Mouse (Mus musculus) kidney, embryonic 16.5 days (tissue): ENCODE measurements around the gene Rpl9-ps1. TPM values are rescaled to one million over a fixed set of nuclear protein-coding genes. Genes with fewer than 3 reads are reported as not detected.

ENCODE experiments used
- ATAC-seq: fragments of 200-750 bp; cut with Nextera tagmentation; 2 replicates; pipeline ENCODE4 v1.8.0; 2017; ENCODE audit warnings: moderate TSS enrichment; ENCODE audit not compliant: low FRiP score, low TSS enrichment
- H3K27ac ChIP-seq: fragments of 300-500 bp; sonication (generic); 2 replicates; pipeline ENCODE4 v1.5.1; 2014; ENCODE audit warnings: low read length
- H3K27me3 ChIP-seq: fragments of 300-500 bp; sonication (generic); 2 replicates; pipeline ENCODE4 v1.6.1; 2014; ENCODE audit warnings: low read length, control low read depth, mixed read lengths; ENCODE audit not compliant: insufficient read depth
- H3K36me3 ChIP-seq: fragments of 300-500 bp; sonication (generic); 2 replicates; pipeline ENCODE4 v1.6.1; 2014; ENCODE audit warnings: low read length, control low read depth, mixed read lengths; ENCODE audit not compliant: insufficient read depth
- H3K4me1 ChIP-seq: fragments of 300-500 bp; sonication (generic); 2 replicates; pipeline ENCODE4 v1.6.1; 2014; ENCODE audit warnings: low read length, control low read depth, mixed read lengths; ENCODE audit not compliant: insufficient read depth
- H3K4me2 ChIP-seq: fragments of 300-500 bp; sonication (generic); replicated peaks from 2 replicates; pipeline ENCODE4 v1.6.1; 2014; ENCODE audit warnings: low read depth, low read length
- H3K4me3 ChIP-seq: fragments of 300-500 bp; sonication (generic); 2 replicates; pipeline ENCODE4 v1.5.1; 2014; ENCODE audit warnings: mild to moderate bottlenecking, low read length
- H3K9ac ChIP-seq: fragments of 300-500 bp; sonication (generic); replicated peaks from 2 replicates; pipeline ENCODE4 v1.6.1; 2014; ENCODE audit warnings: low read length
- H3K9me3 ChIP-seq: fragments of 300-500 bp; sonication (generic); 2 replicates; pipeline ENCODE4 v1.6.1; 2016; ENCODE audit warnings: low read length, control low read depth
- WGBS: fragments of 180-500 bp; shearing (Covaris S2); extraction: QIAGEN DNeasy Blood & Tissue Kit; methylation state at CpG from one replicate; pipeline ENCODE4 v1.1.7; 2014; 5-methylcytosine and 5-hydroxymethylcytosine counted together
- polyA plus RNA-seq: library from polyadenylated mRNA; unstranded; fragments of >200 nt; fragmentation: Nextera tagmentation; extraction: Ambion mirVana; gene quantifications from 2 replicates; pipeline ENCODE4 v1.2.1, GENCODE M21; 2015

Rpl9-ps1 gene
- not detected in 2 replicates for polyA plus RNA-seq

GRCm38 (mm10) chr11:83645521-83645920 lies at the start of gene Rpl9-ps1:
Rpl9-ps1 (minus strand) TSS chr11:83645621.
- no peaks in the 10 kb centered on the region for H3K27me3 ChIP-seq
- 77% methylated on average over 1 of the region's 1 CpGs for WGBS
- no peak within 1 kb of the TSS for H3K4me2 ChIP-seq
- no peaks in the 10 kb centered on the region for H3K9me3 ChIP-seq
- H3K4me1 ChIP-seq = peaks cover 5% of the 10 kb centered on the region; the same call in 1 of the 2 replicates
- no peak for ATAC-seq
- H3K27ac ChIP-seq = no peak within 1 kb of the TSS
- no peak within 1 kb of the TSS for H3K4me3 ChIP-seq
- H3K36me3 ChIP-seq = no peaks in the 10 kb centered on the region
- H3K9ac ChIP-seq = no peak within 1 kb of the TSS

- H3K27me3 ChIP-seq = no peaks in the 10 kb centered on the region
- ATAC-seq = no peak
- H3K9me3 ChIP-seq = no peaks in the 10 kb centered on the region
- no peak overlapping the region for H3K4me3 ChIP-seq
- no peak overlapping the region for H3K4me2 ChIP-seq
- 71% methylated on average over 1 of the region's 1 CpGs for WGBS
- H3K36me3 ChIP-seq = no peaks in the 10 kb centered on the region
- no peaks in the 10 kb centered on the region for H3K4me1 ChIP-seq
- H3K27ac ChIP-seq = no peak overlapping the region
- no peak overlapping the region for H3K9ac ChIP-seq
Measured at GRCm38 (mm10) chr11:83692008-83692407, 46.6 kb upstream of the Rpl9-ps1 start.

DNA sequence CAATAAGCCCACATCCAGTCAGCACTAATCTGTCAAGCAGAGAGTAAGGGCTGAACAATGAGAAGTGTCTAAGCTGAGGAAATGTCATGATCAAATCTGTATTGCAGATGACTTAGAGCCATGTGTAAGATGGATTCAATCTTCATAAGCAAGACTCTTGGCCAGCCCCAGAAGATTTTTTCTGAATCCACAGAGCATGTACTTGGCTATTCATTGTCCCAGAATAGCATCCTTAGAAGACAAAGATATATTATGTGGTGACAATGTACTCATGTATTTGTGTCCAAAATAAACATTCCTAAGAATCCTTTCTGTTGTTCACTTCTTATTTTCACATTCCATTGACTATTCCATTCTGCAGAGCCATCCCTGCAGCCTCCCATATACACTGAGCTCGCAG lies 44.5 kb upstream of the Rpl9-ps1 start:
- ATAC-seq = no peak
- H3K9ac ChIP-seq = no peak overlapping the region
- H3K36me3 ChIP-seq = no peaks in the 10 kb centered on the region
- H3K27ac ChIP-seq = no peak overlapping the region
- H3K4me3 ChIP-seq = no peak overlapping the region
- no peak overlapping the region for H3K4me2 ChIP-seq
- no peaks in the 10 kb centered on the region for H3K4me1 ChIP-seq
- no peaks in the 10 kb centered on the region for H3K27me3 ChIP-seq
- WGBS = 85% methylated on average over 1 of the region's 1 CpGs
- no peaks in the 10 kb centered on the region for H3K9me3 ChIP-seq

DNA sequence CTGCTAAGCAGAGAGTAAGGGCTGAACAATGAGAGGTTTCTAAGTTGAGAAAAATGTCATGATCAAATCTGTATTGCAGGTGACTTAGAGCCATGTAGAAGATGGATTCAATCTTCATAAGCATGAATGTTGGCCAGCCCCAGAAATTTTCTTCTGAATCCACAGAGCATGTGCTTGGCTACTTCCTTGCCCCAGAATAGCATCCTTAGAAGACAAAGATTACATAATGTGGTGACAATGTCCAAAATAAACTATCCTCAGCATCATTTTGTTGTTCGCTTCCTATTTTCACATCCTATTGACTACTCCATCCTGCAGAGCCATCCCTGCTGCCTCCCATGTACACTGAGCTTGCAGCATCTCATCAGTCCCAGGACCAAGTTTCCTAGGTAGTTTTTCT lies 30.2 kb upstream of the Rpl9-ps1 start:
- WGBS = 84% methylated on average over 1 of the region's 1 CpGs
- no peak overlapping the region for H3K4me2 ChIP-seq
- H3K4me3 ChIP-seq = no peak overlapping the region

GRCm38 (mm10) chr11:83671743-83672142 lies 26.3 kb upstream of the Rpl9-ps1 start:
- Histone ChIP-seq H3K27me3 (no peaks in the 10 kb centered on the region), H3K36me3 (no peaks in the 10 kb centered on the region), H3K4me3 (no peak overlapping the region), H3K4me1 (no peaks in the 10 kb centered on the region), H3K27ac (no peak overlapping the region), H3K9ac (no peak overlapping the region), H3K9me3 (no peaks in the 10 kb centered on the region), H3K4me2 (no peak overlapping the region)
- no peak for ATAC-seq

More for the DNA sequence above, 30.2 kb upstream of the Rpl9-ps1 start:
- Histone ChIP-seq H3K9ac (no peak overlapping the region), H3K36me3 (no peaks in the 10 kb centered on the region), H3K9me3 (no peaks in the 10 kb centered on the region), H3K27me3 (no peaks in the 10 kb centered on the region), H3K4me1 (no peaks in the 10 kb centered on the region), H3K27ac (no peak overlapping the region)
- ATAC-seq = no peak

GRCm38 (mm10) chr11:83663532-83663931 lies 18.1 kb upstream of the Rpl9-ps1 start:
- Histone ChIP-seq H3K36me3 (no peaks in the 10 kb centered on the region), H3K4me1 (no peaks in the 10 kb centered on the region), H3K4me3 (no peak overlapping the region), H3K9ac (no peak overlapping the region), H3K4me2 (no peak overlapping the region), H3K27me3 (no peaks in the 10 kb centered on the region), H3K9me3 (no peaks in the 10 kb centered on the region), H3K27ac (no peak overlapping the region)
- ATAC-seq = no peak
- 59% methylated on average over 5 of the region's 5 CpGs for WGBS

GRCm38 (mm10) chr11:83662204-83662603 lies 16.8 kb upstream of the Rpl9-ps1 start, which contains the start of gene Ccl4:
Ccl4 (plus strand) TSS chr11:83662584.
- Histone ChIP-seq H3K4me3 (no peak within 1 kb of the TSS), H3K9me3 (no peaks in the 10 kb centered on the region), H3K27ac (no peak within 1 kb of the TSS), H3K27me3 (no peaks in the 10 kb centered on the region), H3K4me2 (no peak within 1 kb of the TSS), H3K4me1 (no peaks in the 10 kb centered on the region), H3K9ac (no peak within 1 kb of the TSS), H3K36me3 (no peaks in the 10 kb centered on the region)
- WGBS = 76% methylated on average over 6 of the region's 6 CpGs
- no peak for ATAC-seq

- no peak overlapping the region for H3K9ac ChIP-seq
- ATAC-seq = no peak
- H3K4me1 ChIP-seq = no peaks in the 10 kb centered on the region
- no peak overlapping the region for H3K27ac ChIP-seq
- WGBS = 57% methylated on average over 6 of the region's 6 CpGs
- no peaks in the 10 kb centered on the region for H3K36me3 ChIP-seq
- H3K27me3 ChIP-seq = no peaks in the 10 kb centered on the region
- no peaks in the 10 kb centered on the region for H3K9me3 ChIP-seq
- H3K4me2 ChIP-seq = no peak overlapping the region
- no peak overlapping the region for H3K4me3 ChIP-seq
Measured at GRCm38 (mm10) chr11:83658797-83659196, 13.4 kb upstream of the Rpl9-ps1 start.

- Histone ChIP-seq H3K36me3 (no peaks in the 10 kb centered on the region), H3K9ac (no peak overlapping the region), H3K4me3 (no peak overlapping the region), H3K9me3 (no peaks in the 10 kb centered on the region), H3K4me1 (no peaks in the 10 kb centered on the region), H3K4me2 (no peak overlapping the region), H3K27ac (no peak overlapping the region), H3K27me3 (no peaks in the 10 kb centered on the region)
- WGBS = 95% methylated on average over 3 of the region's 3 CpGs
- ATAC-seq = no peak
Measured at GRCm38 (mm10) chr11:83657508-83657907, 12.1 kb upstream of the Rpl9-ps1 start.

GRCm38 (mm10) chr11:83654606-83655005 lies 9.2 kb upstream of the Rpl9-ps1 start:
- Histone ChIP-seq H3K4me1 (no peaks in the 10 kb centered on the region), H3K27me3 (no peaks in the 10 kb centered on the region), H3K9me3 (no peaks in the 10 kb centered on the region), H3K4me2 (no peak overlapping the region), H3K27ac (no peak overlapping the region), H3K9ac (no peak overlapping the region), H3K4me3 (no peak overlapping the region), H3K36me3 (no peaks in the 10 kb centered on the region)
- WGBS = 90% methylated on average over 8 of the region's 8 CpGs
- no peak for ATAC-seq
